Mouse (Mus musculus): ENCODE measurements around the gene Tmem217. TPM values are rescaled to one million over a fixed set of nuclear protein-coding genes. Genes with fewer than 3 reads are reported as not detected.
A peak's percentile ranks its signal among the peaks of the same experiment; 100 is the strongest.
"Not testable (repeated sequence)": the region's sequence is repeated elsewhere in the genome, so short reads cannot be mapped to it uniquely, and the experiment has no call there.

Tmem217 gene
- polyA plus RNA-seq, 1 experiment from 2014 or later: 1.1 TPM

- H3K27me3 ChIP-seq (ENCODE audit: low read depth, poor library complexity, severe bottlenecking): no peaks in the 10 kb centered on the region
- H3K4me1 ChIP-seq: peaks cover 8% of the 10 kb centered on the region
- no peaks in the 10 kb centered on the region for H3K9me3 ChIP-seq (replicated peaks)
- no peak overlapping the region; the same call in 1 of the 2 replicates for H3K27ac ChIP-seq (replicated peaks)
- no peak overlapping the region for H3K4me3 ChIP-seq
- DNase-seq (ENCODE audit: low spot score): peak; percentile 83
- H3K36me3 ChIP-seq: no peaks in the 10 kb centered on the region
- 4% methylated on average over 11 of the region's 11 CpGs for WGBS
Observed at GRCm38 (mm10) chr17:29514435-29514834, 37.8 kb downstream of the Tmem217 start.

- Histone ChIP-seq H3K36me3 (no peaks in the 10 kb centered on the region), H3K4me1 (peaks cover 8% of the 10 kb centered on the region), H3K27me3 (ENCODE audit: low read depth, poor library complexity, severe bottlenecking) (no peaks in the 10 kb centered on the region), H3K27ac (replicated peaks) (no peak overlapping the region; the same call in 1 of the 2 replicates), H3K9me3 (replicated peaks) (no peaks in the 10 kb centered on the region), H3K4me3 (no peak overlapping the region)
- WGBS: 36% methylated on average over 13 of the region's 13 CpGs
- peak; percentile 73 for DNase-seq (ENCODE audit: low spot score)
Observed at GRCm38 (mm10) chr17:29513044-29513730, 39.0 kb downstream of the Tmem217 start.

GRCm38 (mm10) chr17:29510691-29511090 is 41.5 kb downstream of the Tmem217 start:
- Histone ChIP-seq H3K27ac (replicated peaks) (no peak overlapping the region; the same call in 1 of the 2 replicates), H3K4me1 (peaks cover 8% of the 10 kb centered on the region), H3K36me3 (no peaks in the 10 kb centered on the region), H3K9me3 (replicated peaks) (no peaks in the 10 kb centered on the region), H3K27me3 (ENCODE audit: low read depth, poor library complexity, severe bottlenecking) (no peaks in the 10 kb centered on the region), H3K4me3 (no peak overlapping the region)
- WGBS: 75% methylated on average over 8 of the region's 8 CpGs
- no peak for DNase-seq (ENCODE audit: low spot score)

GRCm38 (mm10) chr17:29508927-29509608 is 43.1 kb downstream of the Tmem217 start:
- Histone ChIP-seq H3K9me3 (replicated peaks) (no peaks in the 10 kb centered on the region), H3K27ac (replicated peaks) (0 out of 2 replicates have a peak overlapping the region, but pooled peaks have one; percentile 28), H3K4me3 (no peak overlapping the region), H3K27me3 (ENCODE audit: low read depth, poor library complexity, severe bottlenecking) (peaks cover 2% of the 10 kb centered on the region; the same call in 1 of the 2 replicates), H3K36me3 (no peaks in the 10 kb centered on the region), H3K4me1 (peaks cover 5% of the 10 kb centered on the region; the same call in 1 of the 2 replicates)
- no peak for DNase-seq (ENCODE audit: low spot score)
- 82% methylated on average over 12 of the region's 12 CpGs for WGBS

- no peak overlapping the region for H3K27ac ChIP-seq (replicated peaks)
- peaks cover 9% of the 10 kb centered on the region for H3K4me1 ChIP-seq
- H3K36me3 ChIP-seq: no peaks in the 10 kb centered on the region
- 81% methylated on average over 5 of the region's 5 CpGs for WGBS
- no peaks in the 10 kb centered on the region for H3K9me3 ChIP-seq (replicated peaks)
- DNase-seq (ENCODE audit: low spot score): no peak
- no peak overlapping the region for H3K4me3 ChIP-seq
- peaks cover 16% of the 10 kb centered on the region for H3K27me3 ChIP-seq (ENCODE audit: low read depth, poor library complexity, severe bottlenecking)
Observed at GRCm38 (mm10) chr17:29503700-29504099, 48.5 kb downstream of the Tmem217 start.

GRCm38 (mm10) chr17:29502669-29503665 is 49.2 kb downstream of the Tmem217 start:
- peaks cover 16% of the 10 kb centered on the region for H3K27me3 ChIP-seq (ENCODE audit: low read depth, poor library complexity, severe bottlenecking)
- DNase-seq (ENCODE audit: low spot score): no peak
- H3K9me3 ChIP-seq (replicated peaks): no peaks in the 10 kb centered on the region
- H3K27ac ChIP-seq (replicated peaks): no peak overlapping the region
- no peak overlapping the region for H3K4me3 ChIP-seq
- 21% methylated on average over 32 of the region's 32 CpGs for WGBS
- H3K4me1 ChIP-seq: peaks cover 9% of the 10 kb centered on the region
- H3K36me3 ChIP-seq: no peaks in the 10 kb centered on the region

GRCm38 (mm10) chr17:29502005-29502668 is 50.0 kb downstream of the Tmem217 start:
- no peak for DNase-seq (ENCODE audit: low spot score)
- H3K27ac ChIP-seq (replicated peaks): no peak overlapping the region
- peaks cover 16% of the 10 kb centered on the region for H3K27me3 ChIP-seq (ENCODE audit: low read depth, poor library complexity, severe bottlenecking)
- 79% methylated on average over 7 of the region's 7 CpGs for WGBS
- no peaks in the 10 kb centered on the region for H3K36me3 ChIP-seq
- no peak overlapping the region for H3K4me3 ChIP-seq
- H3K9me3 ChIP-seq (replicated peaks): no peaks in the 10 kb centered on the region
- H3K4me1 ChIP-seq: peaks cover 9% of the 10 kb centered on the region

GRCm38 (mm10) chr17:29500802-29501469 is 51.2 kb downstream of the Tmem217 start:
- H3K9me3 ChIP-seq (replicated peaks): no peaks in the 10 kb centered on the region
- no peak overlapping the region for H3K27ac ChIP-seq (replicated peaks)
- peaks cover 16% of the 10 kb centered on the region for H3K27me3 ChIP-seq (ENCODE audit: low read depth, poor library complexity, severe bottlenecking)
- WGBS: 78% methylated on average over 17 of the region's 17 CpGs
- H3K36me3 ChIP-seq: peaks cover 9% of the 10 kb centered on the region
- peaks cover 9% of the 10 kb centered on the region for H3K4me1 ChIP-seq
- H3K4me3 ChIP-seq: no peak overlapping the region
- no peak for DNase-seq (ENCODE audit: low spot score)

- H3K27me3 ChIP-seq (ENCODE audit: low read depth, poor library complexity, severe bottlenecking): peaks cover 16% of the 10 kb centered on the region
- 74% methylated on average over 7 of the region's 7 CpGs for WGBS
- DNase-seq (ENCODE audit: low spot score): no peak
- no peak overlapping the region for H3K4me3 ChIP-seq
- H3K36me3 ChIP-seq: peaks cover 11% of the 10 kb centered on the region
- peaks cover 9% of the 10 kb centered on the region for H3K4me1 ChIP-seq
- H3K9me3 ChIP-seq (replicated peaks): no peaks in the 10 kb centered on the region
- peak overlapping the region; percentile 49; the same call in 1 of the 2 replicates for H3K27ac ChIP-seq (replicated peaks)
Observed at GRCm38 (mm10) chr17:29500243-29500740, 51.9 kb downstream of the Tmem217 start.

GRCm38 (mm10) chr17:29499511-29499910 is 52.7 kb downstream of the Tmem217 start:
- 75% methylated on average over 6 of the region's 6 CpGs for WGBS

GRCm38 (mm10) chr17:29498952-29499351 is 53.2 kb downstream of the Tmem217 start:
- H3K36me3 ChIP-seq: peaks cover 21% of the 10 kb centered on the region
- not testable (repeated sequence) for DNase-seq (ENCODE audit: low spot score)
- WGBS: 91% methylated on average over 2 of the region's 2 CpGs

More at GRCm38 (mm10) chr17:29499511-29499910, 52.7 kb downstream of the Tmem217 start:
- no peak for DNase-seq (ENCODE audit: low spot score)
- peak overlapping the region; percentile 7; the same call in 1 of the 2 replicates for H3K27ac ChIP-seq (replicated peaks)
- H3K4me1 ChIP-seq: peaks cover 14% of the 10 kb centered on the region
- H3K27me3 ChIP-seq (ENCODE audit: low read depth, poor library complexity, severe bottlenecking): peaks cover 16% of the 10 kb centered on the region
- no peaks in the 10 kb centered on the region for H3K9me3 ChIP-seq (replicated peaks)
- no peak overlapping the region for H3K4me3 ChIP-seq
- H3K36me3 ChIP-seq: peaks cover 16% of the 10 kb centered on the region

More at GRCm38 (mm10) chr17:29498952-29499351, 53.2 kb downstream of the Tmem217 start:
- not testable (repeated sequence) for H3K27ac ChIP-seq (replicated peaks); H3K4me3 ChIP-seq; H3K9me3 ChIP-seq (replicated peaks)
- Histone ChIP-seq H3K4me1 (peaks cover 19% of the 10 kb centered on the region), H3K27me3 (ENCODE audit: low read depth, poor library complexity, severe bottlenecking) (peaks cover 13% of the 10 kb centered on the region)
